15 mouse cellular contexts compared by ENCODE assay signal in genomic region chr6:23250288-23250955, GRCm38 (mm10). TPM values are rescaled to one million over a fixed set of nuclear protein-coding genes. Genes with fewer than 3 reads are reported as not detected.
A peak's percentile ranks its signal among the peaks of the same experiment; 100 is the strongest.
DNase-seq lines count a peak whose midpoint lies in the region; ATAC-seq lines count a peak whose summit lies in the region.
"Had no signal": no experiment of that assay in that cellular context is flagged by ENCODE, and none has a peak within 500 bp of the region (broad histone marks: within the 10 kb centered on the region; RNA-seq: fewer than 3 reads in every experiment).

No protein-coding gene starts in this region.

- H3K36me3 ChIP-seq in midbrain, embryonic 12.5 days, result no peaks in the 10 kb centered on the region
- H3K36me3 ChIP-seq in midbrain, embryonic 16.5 days (ENCODE audit: control insufficient read depth, insufficient read depth, low read length), result no peaks in the 10 kb centered on the region
- no peaks in the 10 kb centered on the region for H3K36me3 ChIP-seq in forebrain, embryonic 12.5 days (replicated peaks)
- H3K36me3 ChIP-seq in neural tube, embryonic 11.5 days (ENCODE audit: control insufficient read depth, insufficient read depth, low read length), result no peaks in the 10 kb centered on the region

- ATAC-seq in midbrain, embryonic 12.5 days (ENCODE audit: low FRiP score, low read depth), result no peak
- ATAC-seq in midbrain, embryonic 16.5 days, result no peak
- no peak for ATAC-seq in forebrain, embryonic 12.5 days (ENCODE audit: low FRiP score)
- ATAC-seq in neural tube, embryonic 11.5 days (ENCODE audit: insufficient read depth, low FRiP score, low TSS enrichment), result no peak
- ATAC-seq: intestine, postnatal 0 days; liver, postnatal 0 days had no signal

- WGBS in midbrain, embryonic 12.5 days, result under 1% methylated on average over 22 of the region's 22 CpGs
- under 1% methylated on average over 22 of the region's 22 CpGs for WGBS in midbrain, embryonic 16.5 days
- WGBS in forebrain, embryonic 12.5 days, result under 1% methylated on average over 22 of the region's 22 CpGs
- under 1% methylated on average over 22 of the region's 22 CpGs for WGBS in neural tube, embryonic 11.5 days

- peak overlapping the region; percentile 45; the same call in 1 of the 2 replicates for H3K4me3 ChIP-seq in midbrain, embryonic 12.5 days
- H3K4me3 ChIP-seq in midbrain, embryonic 16.5 days (ENCODE audit: low read depth, low read length), result no peak overlapping the region; the same call in 1 of the 2 replicates
- peak overlapping the region; percentile 62 for H3K4me3 ChIP-seq in forebrain, embryonic 12.5 days (replicated peaks)
- no peak overlapping the region for H3K4me3 ChIP-seq in neural tube, embryonic 11.5 days (ENCODE audit: low read depth, low read length)

- H3K9ac ChIP-seq in midbrain, embryonic 12.5 days (replicated peaks), result no peak overlapping the region
- no peak overlapping the region for H3K9ac ChIP-seq in midbrain, embryonic 16.5 days (ENCODE audit: low read depth, low read length)
- peak overlapping the region; percentile 76 for H3K9ac ChIP-seq in forebrain, embryonic 12.5 days
- no peak overlapping the region for H3K9ac ChIP-seq in neural tube, embryonic 11.5 days (ENCODE audit: low read length)
- H3K9ac ChIP-seq: liver, postnatal 0 days had no signal

- H3K27me3 ChIP-seq in midbrain, embryonic 12.5 days, result peaks cover 89% of the 10 kb centered on the region
- peaks cover 46% of the 10 kb centered on the region for H3K27me3 ChIP-seq in midbrain, embryonic 16.5 days (ENCODE audit: control insufficient read depth, insufficient read depth, low read depth, low read length)
- H3K27me3 ChIP-seq in forebrain, embryonic 12.5 days, result peaks cover 63% of the 10 kb centered on the region
- H3K27me3 ChIP-seq in neural tube, embryonic 11.5 days (ENCODE audit: control insufficient read depth, insufficient read depth, low read length), result peaks cover 91% of the 10 kb centered on the region

- no peaks in the 10 kb centered on the region for H3K9me3 ChIP-seq in midbrain, embryonic 12.5 days
- no peaks in the 10 kb centered on the region for H3K9me3 ChIP-seq in midbrain, embryonic 16.5 days (replicated peaks; ENCODE audit: control insufficient read depth, low read length, poor library complexity, severe bottlenecking)
- no peaks in the 10 kb centered on the region for H3K9me3 ChIP-seq in forebrain, embryonic 12.5 days
- H3K9me3 ChIP-seq in neural tube, embryonic 11.5 days (ENCODE audit: control insufficient read depth, low read length), result no peaks in the 10 kb centered on the region

- peaks cover 18% of the 10 kb centered on the region for H3K4me1 ChIP-seq in midbrain, embryonic 12.5 days
- peaks cover 9% of the 10 kb centered on the region for H3K4me1 ChIP-seq in midbrain, embryonic 16.5 days (ENCODE audit: control insufficient read depth, insufficient read depth, low read length)
- peaks cover 37% of the 10 kb centered on the region for H3K4me1 ChIP-seq in forebrain, embryonic 12.5 days
- H3K4me1 ChIP-seq in neural tube, embryonic 11.5 days (ENCODE audit: control insufficient read depth, insufficient read depth, low read length), result 0 out of 2 replicates have a peak, but pooled peaks cover 4% of the 10 kb centered on the region

- H3K27ac ChIP-seq in midbrain, embryonic 12.5 days (replicated peaks), result no peak overlapping the region
- H3K27ac ChIP-seq in midbrain, embryonic 16.5 days (ENCODE audit: low read length), result no peak overlapping the region
- H3K27ac ChIP-seq in forebrain, embryonic 12.5 days, result peak overlapping the region; percentile 87
- no peak overlapping the region for H3K27ac ChIP-seq in neural tube, embryonic 11.5 days (ENCODE audit: low read depth, low read length)

- peak; percentile 47 for DNase-seq in embryo, embryonic 9.5 days (ENCODE audit: extremely low spot score)
- peak; percentile 21 for DNase-seq in neural tube, embryonic 11.5 days (ENCODE audit: low spot score)
- no peak for DNase-seq in layer of hippocampus, adult 18-20 months (ENCODE audit: low spot score in 2 of 2)
- no peak for DNase-seq in ovary, postnatal 14 days (ENCODE audit: low spot score)
- DNase-seq: adrenal gland, postnatal 14 days; cerebellum, adult 9-11 months; kidney, postnatal 10 days; liver, postnatal 0 days; thymus, postnatal 14 days had no signal

- no peak overlapping the region; the same call in 1 of the 2 replicates for H3K4me2 ChIP-seq in midbrain, embryonic 12.5 days (replicated peaks)
- no peak overlapping the region for H3K4me2 ChIP-seq in midbrain, embryonic 16.5 days (ENCODE audit: low read length)
- peak overlapping the region; percentile 74 for H3K4me2 ChIP-seq in forebrain, embryonic 12.5 days
- H3K4me2 ChIP-seq in neural tube, embryonic 11.5 days (ENCODE audit: low read depth), result no peak overlapping the region

RNA-seq across cellular contexts. Expression of gene Fezf1, which starts 2.3 kb away (rescaled TPM):
- 0.73 and 4.5 TPM in 2 replicates for polyA plus RNA-seq in midbrain, embryonic 12.5 days (2016; fragmentation: Nextera tagmentation; extraction: Ambion mirVana)
- 4.7 and 8.9 TPM in 2 replicates for polyA plus RNA-seq in midbrain, embryonic 16.5 days (2015; fragmentation: Nextera tagmentation; extraction: Ambion mirVana)
- 33.4 and 36.1 TPM in 2 replicates for polyA plus RNA-seq in forebrain, embryonic 12.5 days (2016; fragmentation: Nextera tagmentation; extraction: Ambion mirVana)
- not detected in 2 replicates for polyA plus RNA-seq in neural tube, embryonic 11.5 days (2014; fragmentation: Nextera tagmentation; extraction: Ambion mirVana)
- total RNA-seq in layer of hippocampus, adult 18-20 months (2021), result under 1 TPM in 1 of 2 experiments, not detected in 1; 0.13 TPM
- total RNA-seq: adrenal gland, postnatal 14 days; heart, postnatal 25 days; layer of hippocampus, postnatal 14 days had no signal
- polyA plus RNA-seq: intestine, postnatal 0 days; liver, postnatal 0 days had no signal

Comparison
In these comparisons a context has a peak if more than half of its experiments do, and no peak if none do; other contexts are left out.
1. H3K4me3 ChIP-seq: peak in midbrain, embryonic 12.5 days (single experiment) and forebrain, embryonic 12.5 days (single experiment); none in midbrain, embryonic 16.5 days (single experiment) and neural tube, embryonic 11.5 days (single experiment).
2. DNase-seq: peak in embryo, embryonic 9.5 days (single experiment) and neural tube, embryonic 11.5 days (single experiment); none in layer of hippocampus, adult 18-20 months (0 of 2) and ovary, postnatal 14 days (single experiment).